Mouse (Mus musculus) lung, adult 2 months (tissue): ENCODE measurements around the gene Ablim2. TPM values are rescaled to one million over a fixed set of nuclear protein-coding genes. Genes with fewer than 3 reads are reported as not detected.

Source experiments
- DNase-seq: peaks from one replicate; pipeline ENCODE4 v3.0.0; 2022
- H3K4me1 ChIP-seq: fragments of 200-500 bp; 2 replicates; pipeline ENCODE4 v1.6.1; 2011; ENCODE audit warnings: low read length; ENCODE audit not compliant: control insufficient read depth, insufficient read depth
- H3K4me3 ChIP-seq: fragments of 200-500 bp; replicated peaks from 2 replicates; pipeline ENCODE3; 2011; ENCODE audit warnings: low read depth, mild to moderate bottlenecking, control low read depth, low read length; ENCODE audit errors: extremely low read depth
- CTCF ChIP-seq: fragments of 200-500 bp; IDR thresholded peaks from 2 replicates; pipeline ENCODE4 v1.5.1; 2011; ENCODE audit warnings: mild to moderate bottlenecking, low read length, control low read depth; ENCODE audit not compliant: insufficient read depth
- POLR2A ChIP-seq: fragments of 200-500 bp; IDR thresholded peaks from 2 replicates; pipeline ENCODE4 v1.6.1; 2011; ENCODE audit warnings: low read depth, mild to moderate bottlenecking, control low read depth, low read length, borderline replicate concordance; ENCODE audit errors: extremely low read depth
- WGBS: fragments of 180-500 bp; shearing (Covaris S2); methylation state at CpG from one replicate; pipeline ENCODE4 v1.1.7; 2018; 5-methylcytosine and 5-hydroxymethylcytosine counted together
- polyA plus RNA-seq: library from polyadenylated mRNA; depleted of rRNA; stranded (reverse); fragments of >200 nt; gene quantifications from 2 replicates; pipeline ENCODE4 v1.2.3, GENCODE M21; 2012

Gene Ablim2
- polyA plus RNA-seq, 1 experiment, result 16.9 TPM

- TF ChIP-seq CTCF, result no peak
- no peak for TF ChIP-seq POLR2A
- WGBS, result 45% methylated on average over 5 of the region's 5 CpGs
- no peak overlapping the region for H3K4me3 ChIP-seq
- H3K4me1 ChIP-seq, result peaks cover 19% of the 10 kb centered on the region
- no peak for DNase-seq
Observed at GRCm38 (mm10) chr5:35723900-35724299, 33.8 kb upstream of the Ablim2 start.

DNA sequence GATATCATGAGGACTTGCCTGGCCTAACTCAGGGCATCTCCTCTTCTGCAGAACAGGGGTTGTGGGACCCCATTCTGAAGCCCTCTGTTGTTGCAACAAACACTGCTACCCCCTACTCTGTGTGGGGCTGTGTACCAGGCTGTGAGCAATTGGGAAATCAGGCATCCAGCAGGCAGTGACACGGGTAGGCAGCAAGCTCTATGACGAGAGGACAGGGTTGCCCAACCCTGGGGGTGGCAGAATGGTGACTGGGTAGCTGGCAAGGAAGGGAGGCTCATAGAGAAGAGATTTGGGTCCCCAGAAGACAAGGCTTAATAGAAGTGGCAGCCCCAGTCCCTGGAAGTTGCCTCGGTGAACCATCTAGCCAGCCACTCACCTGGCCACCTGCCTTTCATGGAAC, 31.8 kb upstream of the Ablim2 start:
- 59% methylated on average over 3 of the region's 3 CpGs for WGBS
- peaks cover 30% of the 10 kb centered on the region for H3K4me1 ChIP-seq
- no peak for DNase-seq

DNA sequence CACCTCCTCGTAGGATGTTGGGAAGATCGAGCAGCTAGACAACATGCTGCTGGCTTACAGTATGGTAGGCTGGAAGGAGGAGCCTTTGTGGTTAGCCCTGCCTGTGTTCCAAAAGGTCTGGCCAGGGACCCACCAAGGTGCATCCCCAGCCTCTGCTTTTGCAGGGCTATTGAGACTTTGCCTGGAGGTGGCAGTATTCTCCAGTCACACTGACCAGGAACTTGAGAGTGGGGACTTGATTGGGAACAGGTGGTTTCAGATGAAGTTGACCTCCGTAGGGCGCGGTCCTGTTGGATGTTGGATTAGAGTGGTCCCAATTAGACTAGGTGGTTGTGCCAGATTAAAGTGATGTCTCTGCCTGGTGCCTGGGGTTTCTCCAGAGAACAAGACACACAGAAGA, 30.2 kb upstream of the Ablim2 start:
- no peak for DNase-seq
- WGBS, result 69% methylated on average over 5 of the region's 5 CpGs
- Histone ChIP-seq H3K4me3 (peak overlapping the region; percentile 33), H3K4me1 (peaks cover 23% of the 10 kb centered on the region)
- no peak for TF ChIP-seq POLR2A
- peak; percentile 35; the same call in 1 of the 2 replicates for TF ChIP-seq CTCF

More for the DNA sequence above, 31.8 kb upstream of the Ablim2 start:
- H3K4me3 ChIP-seq, result no peak overlapping the region
- TF ChIP-seq CTCF (no peak), POLR2A (no peak)

GRCm38 (mm10) chr5:35728344-35728956, 29.2 kb upstream of the Ablim2 start:
- TF ChIP-seq POLR2A (peak; percentile 30; the same call in 1 of the 2 replicates), CTCF (no peak)
- 45% methylated on average over 12 of the region's 12 CpGs for WGBS
- DNase-seq, result no peak
- H3K4me1 ChIP-seq, result peaks cover 19% of the 10 kb centered on the region
- peak overlapping the region; percentile 73 for H3K4me3 ChIP-seq

- TF ChIP-seq POLR2A (peak; percentile 89; the same call in 1 of the 2 replicates), CTCF (no peak)
- Histone ChIP-seq H3K4me1 (peaks cover 19% of the 10 kb centered on the region), H3K4me3 (peak overlapping the region; percentile 73)
- WGBS, result 13% methylated on average over 11 of the region's 11 CpGs
- DNase-seq, result peak; percentile 74
Observed at GRCm38 (mm10) chr5:35728957-35729460, 28.7 kb upstream of the Ablim2 start.

DNA sequence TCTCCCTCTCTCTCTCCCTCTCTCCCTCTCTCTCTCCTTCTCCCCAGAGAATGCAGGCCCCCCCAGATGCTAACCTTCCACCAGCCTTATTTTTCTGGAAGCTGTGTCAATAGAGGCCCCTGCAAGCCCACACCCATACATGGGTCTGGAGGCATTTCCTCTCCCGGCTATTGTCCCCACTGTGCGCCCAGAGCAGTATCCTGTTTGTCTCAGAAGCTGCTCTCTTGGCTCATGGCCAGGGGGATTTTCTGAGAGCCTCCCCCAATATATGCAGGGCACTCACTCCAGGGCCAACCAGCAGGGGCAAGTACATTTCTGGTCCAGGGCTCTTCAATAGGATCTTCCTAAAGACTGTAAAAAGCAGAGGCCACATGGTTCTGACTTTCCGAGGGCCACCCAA, 27.8 kb upstream of the Ablim2 start:
- DNase-seq, result peak; percentile 42
- Histone ChIP-seq H3K4me1 (peaks cover 19% of the 10 kb centered on the region), H3K4me3 (no peak overlapping the region)
- 56% methylated on average over 3 of the region's 3 CpGs for WGBS
- TF ChIP-seq POLR2A (no peak), CTCF (no peak)

GRCm38 (mm10) chr5:35730552-35730951, 27.1 kb upstream of the Ablim2 start:
- DNase-seq, result no peak
- Histone ChIP-seq H3K4me1 (peaks cover 19% of the 10 kb centered on the region), H3K4me3 (no peak overlapping the region)
- TF ChIP-seq CTCF, result no peak
- TF ChIP-seq POLR2A, result no peak
- WGBS, result 68% methylated on average over 1 of the region's 1 CpGs

DNA sequence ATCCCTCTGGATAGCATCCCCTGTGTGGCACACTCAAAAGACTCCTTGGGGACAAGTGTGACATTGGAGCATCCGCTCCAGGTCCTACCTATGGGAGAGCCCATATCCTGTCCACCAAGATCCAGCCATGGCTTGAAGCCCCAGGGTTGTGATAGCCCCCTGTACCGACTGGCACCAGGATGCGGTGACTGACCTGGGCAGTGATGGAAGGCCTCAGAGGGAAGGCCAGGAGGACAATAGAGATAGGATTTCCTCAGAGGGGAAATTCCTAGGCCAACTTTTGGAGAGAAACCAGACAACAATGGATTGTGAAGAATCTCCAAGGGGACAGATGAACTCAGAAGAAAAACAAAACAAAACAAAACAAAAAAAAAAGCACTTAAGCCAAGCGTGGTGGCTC, 26.7 kb upstream of the Ablim2 start:
- DNase-seq, result no peak
- TF ChIP-seq POLR2A (no peak), CTCF (no peak)
- Histone ChIP-seq H3K4me3 (no peak overlapping the region), H3K4me1 (peaks cover 17% of the 10 kb centered on the region)
- WGBS, result 56% methylated on average over 4 of the region's 4 CpGs

DNA sequence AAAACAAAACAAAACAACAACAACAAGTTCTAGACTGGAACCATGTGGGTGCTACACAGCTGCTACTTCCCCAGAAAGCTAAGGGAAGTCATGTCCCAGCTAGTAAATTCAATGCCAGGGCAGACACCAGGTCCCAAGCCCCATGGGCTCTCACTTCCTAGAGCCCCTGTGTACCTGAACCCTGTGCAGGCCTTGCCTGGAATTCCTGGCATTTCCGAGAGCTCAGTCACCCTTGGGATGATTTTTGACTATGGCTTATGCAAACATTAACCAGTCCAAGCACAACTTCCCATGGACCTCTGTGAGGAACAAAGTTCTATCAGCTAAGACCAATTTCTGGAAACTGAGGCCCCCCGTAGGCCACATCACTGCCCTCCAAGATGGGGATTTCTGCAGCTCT, 24.2 kb upstream of the Ablim2 start:
- DNase-seq, result no peak
- TF ChIP-seq CTCF (no peak), POLR2A (no peak)
- Histone ChIP-seq H3K4me1 (peaks cover 16% of the 10 kb centered on the region), H3K4me3 (no peak overlapping the region)
- 80% methylated on average over 2 of the region's 2 CpGs for WGBS
